Mouse (Mus musculus): Measurements from ENCODE around the gene Tipin.

DNA sequence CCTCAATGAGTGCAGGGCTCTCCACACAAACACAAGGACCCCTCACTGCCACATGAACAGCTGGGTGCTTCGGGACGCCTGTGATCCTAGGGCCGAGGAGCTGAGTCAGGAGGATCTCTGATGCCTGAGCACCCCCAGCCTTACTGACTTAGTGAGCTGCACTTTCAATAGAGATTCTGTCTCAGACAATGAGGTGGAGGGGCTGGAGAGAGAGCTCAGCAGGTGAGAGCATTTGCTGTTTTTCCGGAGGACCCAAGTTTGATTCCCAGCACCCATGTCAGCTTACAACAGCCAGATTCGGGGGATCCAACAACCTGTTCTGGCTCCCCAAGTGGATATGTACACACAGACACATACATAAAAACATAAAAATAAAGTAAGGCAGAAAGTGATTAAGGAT lies 35.6 kb downstream of the Tipin start:
- TF ChIP-seq CTCF (IDR thresholded peaks at IDR 0.05; ENCODE audit: low read depth): no peak
- TF ChIP-seq EP300 (IDR thresholded peaks at IDR 0.05; ENCODE audit: low read depth): no peak

Data from liver, postnatal 0 days (tissue).